Mouse (Mus musculus) heart, postnatal 0 days (tissue): ENCODE data around the gene Erg. TPM values are rescaled to one million over a fixed set of nuclear protein-coding genes. Genes with fewer than 3 reads are reported as not detected.

ENCODE experiments used
- ATAC-seq: fragments of 200-750 bp; cut with Nextera tagmentation; 2 replicates; pipeline ENCODE4 v1.8.0; 2017; ENCODE audit warnings: low read depth, moderate number of reproducible peaks, moderate library complexity; ENCODE audit not compliant: insufficient read depth
- DNase-seq: peaks from one replicate; pipeline ENCODE4 v3.0.0-alpha.2; 2016; ENCODE audit warnings: low spot score
- H3K27ac ChIP-seq: fragments of 300-500 bp; sonication (generic); 2 replicates; pipeline ENCODE4 v1.5.1; 2014; ENCODE audit warnings: low read depth, mild to moderate bottlenecking
- H3K27me3 ChIP-seq: fragments of 300-500 bp; sonication (generic); 2 replicates; pipeline ENCODE4 v1.6.1; 2014; ENCODE audit warnings: low read length, mixed read lengths; ENCODE audit not compliant: control insufficient read depth, insufficient read depth
- H3K36me3 ChIP-seq: fragments of 300-500 bp; sonication (generic); replicated peaks from 2 replicates; pipeline ENCODE4 v1.6.1; 2014; ENCODE audit warnings: low read length, mixed read lengths; ENCODE audit not compliant: control insufficient read depth, insufficient read depth
- H3K4me1 ChIP-seq: fragments of 300-500 bp; sonication (generic); 2 replicates; pipeline ENCODE4 v1.6.1; 2014; ENCODE audit warnings: antibody characterized with exemption; ENCODE audit not compliant: control insufficient read depth, insufficient read depth
- H3K4me2 ChIP-seq: fragments of 300-500 bp; sonication (generic); 2 replicates; pipeline ENCODE4 v1.6.1; 2014; ENCODE audit warnings: low read depth, mild to moderate bottlenecking, low read length, moderate library complexity
- H3K4me3 ChIP-seq: fragments of 300-500 bp; sonication (generic); 2 replicates; pipeline ENCODE4 v1.5.1; 2014; ENCODE audit warnings: low read depth, low read length
- H3K9ac ChIP-seq: fragments of 300-500 bp; sonication (generic); replicated peaks from 2 replicates; pipeline ENCODE4 v1.6.1; 2014; ENCODE audit warnings: low read depth, low read length, mixed read lengths
- H3K9me3 ChIP-seq: fragments of 300-500 bp; sonication (generic); replicated peaks from 2 replicates; pipeline ENCODE4 v1.6.1; 2016; ENCODE audit warnings: low read length; ENCODE audit not compliant: control insufficient read depth
- CTCF ChIP-seq: IDR thresholded peaks from 2 replicates; pipeline ENCODE4 v1.5.1; 2016; ENCODE audit warnings: antibody characterized with exemption, control low read depth, low read depth
- EP300 ChIP-seq: IDR thresholded peaks from 2 replicates; pipeline ENCODE4 v1.6.1; 2016; ENCODE audit warnings: antibody characterized with exemption, low read depth
- WGBS: fragments of 180-500 bp; shearing (Covaris S2); extraction: QIAGEN DNeasy Blood & Tissue Kit; methylation state at CpG from one replicate; pipeline ENCODE4 v1.1.7; 2014; 5-methylcytosine and 5-hydroxymethylcytosine counted together
- polyA plus RNA-seq: library from polyadenylated mRNA; unstranded; fragments of >200 nt; fragmentation: Nextera tagmentation; extraction: Ambion mirVana; gene quantifications from 2 replicates; pipeline ENCODE4 v1.2.1, GENCODE M21; 2015
- total RNA-seq: library from RNA; depleted of rRNA; stranded (reverse); fragments of >200 nt; gene quantifications from 2 replicates; pipeline ENCODE4 v1.2.3, GENCODE M21; 2014; ENCODE audit warnings: low replicate concordance

Erg gene
- total and polyA plus RNA-seq, 2 experiments from 2014 or later = 7.2 to 12.1 TPM

GRCm38 (mm10) chr16:95527561-95527960, 58.8 kb downstream of the Erg start:
- no peak for DNase-seq
- H3K36me3 ChIP-seq = no peaks in the 10 kb centered on the region
- no peak overlapping the region for H3K4me3 ChIP-seq
- H3K4me1 ChIP-seq = no peaks in the 10 kb centered on the region
- H3K9me3 ChIP-seq = no peaks in the 10 kb centered on the region
- 80% methylated on average over 2 of the region's 2 CpGs for WGBS
- H3K27me3 ChIP-seq = no peaks in the 10 kb centered on the region
- no peak overlapping the region for H3K4me2 ChIP-seq
- no peak for ATAC-seq
- H3K9ac ChIP-seq = no peak overlapping the region
- H3K27ac ChIP-seq = no peak overlapping the region
- no peak for TF ChIP-seq CTCF
- no peak for TF ChIP-seq EP300

GRCm38 (mm10) chr16:95519520-95519919, 66.9 kb downstream of the Erg start:
- no peak overlapping the region for H3K4me2 ChIP-seq
- H3K27me3 ChIP-seq = no peaks in the 10 kb centered on the region
- no peak for ATAC-seq
- no peak for TF ChIP-seq CTCF
- no peak for TF ChIP-seq EP300
- H3K27ac ChIP-seq = no peak overlapping the region
- H3K36me3 ChIP-seq = no peaks in the 10 kb centered on the region
- no peak overlapping the region for H3K4me3 ChIP-seq
- DNase-seq = no peak
- no peaks in the 10 kb centered on the region for H3K9me3 ChIP-seq
- no peak overlapping the region for H3K9ac ChIP-seq
- H3K4me1 ChIP-seq = no peaks in the 10 kb centered on the region
- WGBS = 73% methylated on average over 8 of the region's 8 CpGs

- DNase-seq = no peak
- TF ChIP-seq CTCF (no peak), EP300 (no peak)
- Histone ChIP-seq H3K4me2 (no peak overlapping the region), H3K4me3 (no peak overlapping the region), H3K27ac (no peak overlapping the region), H3K9ac (no peak overlapping the region), H3K9me3 (no peaks in the 10 kb centered on the region), H3K4me1 (no peaks in the 10 kb centered on the region), H3K27me3 (no peaks in the 10 kb centered on the region), H3K36me3 (no peaks in the 10 kb centered on the region)
- 55% methylated on average over 2 of the region's 2 CpGs for WGBS
- ATAC-seq = no peak
Observed at GRCm38 (mm10) chr16:95506051-95506450, 80.3 kb downstream of the Erg start.

GRCm38 (mm10) chr16:95496582-95497300, 89.7 kb downstream of the Erg start:
- Histone ChIP-seq H3K27me3 (no peaks in the 10 kb centered on the region), H3K4me1 (no peaks in the 10 kb centered on the region), H3K4me3 (no peak overlapping the region), H3K9ac (no peak overlapping the region), H3K27ac (no peak overlapping the region), H3K9me3 (no peaks in the 10 kb centered on the region), H3K4me2 (no peak overlapping the region), H3K36me3 (no peaks in the 10 kb centered on the region)
- 75% methylated on average over 10 of the region's 10 CpGs for WGBS
- ATAC-seq (no peak), DNase-seq (no peak)
- TF ChIP-seq CTCF = no peak
- no peak for TF ChIP-seq EP300

GRCm38 (mm10) chr16:95494108-95494507, 92.3 kb downstream of the Erg start:
- 0 out of 2 replicates have a peak, but pooled peaks cover 2% of the 10 kb centered on the region for H3K27me3 ChIP-seq
- 27% methylated on average over 3 of the region's 3 CpGs for WGBS
- H3K27ac ChIP-seq = no peak overlapping the region
- no peak overlapping the region for H3K4me2 ChIP-seq
- H3K9ac ChIP-seq = no peak overlapping the region
- no peak overlapping the region for H3K4me3 ChIP-seq
- H3K4me1 ChIP-seq = no peaks in the 10 kb centered on the region
- TF ChIP-seq CTCF (no peak), EP300 (no peak)
- H3K9me3 ChIP-seq = no peaks in the 10 kb centered on the region
- ATAC-seq (no peak), DNase-seq (no peak)
- no peaks in the 10 kb centered on the region for H3K36me3 ChIP-seq

GRCm38 (mm10) chr16:95493336-95493735, 93.1 kb downstream of the Erg start:
- ATAC-seq (no peak), DNase-seq (no peak)
- no peaks in the 10 kb centered on the region for H3K4me1 ChIP-seq
- TF ChIP-seq EP300 = no peak
- no peak for TF ChIP-seq CTCF
- no peaks in the 10 kb centered on the region for H3K9me3 ChIP-seq
- no peaks in the 10 kb centered on the region for H3K36me3 ChIP-seq
- H3K4me2 ChIP-seq = no peak overlapping the region
- H3K27ac ChIP-seq = no peak overlapping the region
- 79% methylated on average over 8 of the region's 8 CpGs for WGBS
- H3K4me3 ChIP-seq = no peak overlapping the region
- H3K27me3 ChIP-seq = 0 out of 2 replicates have a peak, but pooled peaks cover 2% of the 10 kb centered on the region
- no peak overlapping the region for H3K9ac ChIP-seq
